Mouse (Mus musculus) hindbrain, embryonic 11.5 days (tissue): Measurements from ENCODE around the gene Ocln. TPM values are rescaled to one million over a fixed set of nuclear protein-coding genes. Genes with fewer than 3 reads are reported as not detected.

Source experiments
- ATAC-seq: fragments of 200-750 bp; cut with Nextera tagmentation; 2 replicates; pipeline ENCODE4 v1.8.0; 2017; ENCODE audit warnings: mild to moderate bottlenecking, moderate TSS enrichment, moderate library complexity; ENCODE audit not compliant: low FRiP score
- DNase-seq: peaks from one replicate; pipeline ENCODE4 v3.0.0-alpha.2; 2015; ENCODE audit warnings: low spot score
- H3K27ac ChIP-seq: fragments of 300-500 bp; sonication (generic); 2 replicates; pipeline ENCODE4 v1.5.1; 2014; ENCODE audit warnings: mild to moderate bottlenecking, low read depth, low read length
- H3K27me3 ChIP-seq: fragments of 300-500 bp; sonication (generic); 2 replicates; pipeline ENCODE4 v1.6.1; 2014; ENCODE audit warnings: mild to moderate bottlenecking, low read length, moderate library complexity, mixed read lengths; ENCODE audit not compliant: control insufficient read depth, insufficient read depth
- H3K36me3 ChIP-seq: fragments of 300-500 bp; sonication (generic); 2 replicates; pipeline ENCODE4 v1.6.1; 2014; ENCODE audit warnings: mild to moderate bottlenecking, low read length, moderate library complexity, mixed read lengths; ENCODE audit not compliant: control insufficient read depth, insufficient read depth
- H3K4me1 ChIP-seq: fragments of 300-500 bp; sonication (generic); replicated peaks from 2 replicates; pipeline ENCODE4 v1.6.1; 2014; ENCODE audit warnings: low read length, mixed read lengths; ENCODE audit not compliant: control insufficient read depth, insufficient read depth
- H3K4me2 ChIP-seq: fragments of 300-500 bp; sonication (generic); replicated peaks from 2 replicates; pipeline ENCODE4 v1.6.1; 2014; ENCODE audit warnings: mild to moderate bottlenecking, low read depth, low read length
- H3K4me3 ChIP-seq: fragments of 300-500 bp; sonication (generic); 2 replicates; pipeline ENCODE4 v1.5.1; 2014; ENCODE audit warnings: low read depth, low read length
- H3K9ac ChIP-seq: fragments of 300-500 bp; sonication (generic); 2 replicates; pipeline ENCODE4 v1.6.1; 2014; ENCODE audit warnings: low read depth, low read length
- H3K9me3 ChIP-seq: fragments of 300-500 bp; sonication (generic); 2 replicates; pipeline ENCODE4 v1.6.1; 2016; ENCODE audit warnings: low read length; ENCODE audit not compliant: control insufficient read depth
- WGBS: fragments of 180-500 bp; shearing (Covaris S2); extraction: QIAGEN DNeasy Blood & Tissue Kit; methylation state at CpG from one replicate; pipeline ENCODE4 v1.1.7; 2014; 5-methylcytosine and 5-hydroxymethylcytosine counted together
- polyA plus RNA-seq: library from polyadenylated mRNA; unstranded; fragments of >200 nt; fragmentation: Nextera tagmentation; extraction: Ambion mirVana; gene quantifications from 2 replicates; pipeline ENCODE4 v1.2.1, GENCODE M21; 2014

Ocln gene
- polyA plus RNA-seq, 1 experiment from 2014 or later: 5.8 TPM

GRCm38 (mm10) chr13:100553042-100553437, 522 bp upstream of the Ocln start:
- H3K27me3 ChIP-seq: peaks cover 34% of the 10 kb centered on the region
- no peaks in the 10 kb centered on the region for H3K9me3 ChIP-seq
- H3K27ac ChIP-seq: no peak overlapping the region
- no peak overlapping the region for H3K9ac ChIP-seq
- H3K4me3 ChIP-seq: peak overlapping the region; percentile 55
- H3K4me2 ChIP-seq: peak overlapping the region; percentile 99
- peaks cover 8% of the 10 kb centered on the region; the same call in 1 of the 2 replicates for H3K4me1 ChIP-seq
- peak; percentile 35 for DNase-seq
- no peak for ATAC-seq
- no peaks in the 10 kb centered on the region for H3K36me3 ChIP-seq
- WGBS: 6% methylated on average over 12 of the region's 12 CpGs

- Histone ChIP-seq H3K27me3 (peaks cover 34% of the 10 kb centered on the region), H3K36me3 (no peaks in the 10 kb centered on the region), H3K4me1 (peaks cover 8% of the 10 kb centered on the region; the same call in 1 of the 2 replicates), H3K4me2 (peak overlapping the region; percentile 99), H3K9me3 (no peaks in the 10 kb centered on the region), H3K4me3 (peak overlapping the region; percentile 55), H3K27ac (no peak overlapping the region), H3K9ac (no peak overlapping the region; the same call in 1 of the 2 replicates)
- DNase-seq (peak; percentile 48), ATAC-seq (peak; percentile 19; the same call in 1 of the 2 replicates)
- under 1% methylated on average over 35 of the region's 35 CpGs for WGBS
Observed at GRCm38 (mm10) chr13:100552009-100552368, 529 bp downstream of the Ocln start.

GRCm38 (mm10) chr13:100551371-100552008, 1.0 kb downstream of the Ocln start:
- peaks cover 34% of the 10 kb centered on the region for H3K27me3 ChIP-seq
- H3K9ac ChIP-seq: no peak overlapping the region; the same call in 1 of the 2 replicates
- 0 out of 2 replicates have a peak, but pooled peaks have one; percentile 56 for ATAC-seq
- peak overlapping the region; percentile 55 for H3K4me3 ChIP-seq
- DNase-seq: no peak
- peaks cover 8% of the 10 kb centered on the region; the same call in 1 of the 2 replicates for H3K4me1 ChIP-seq
- H3K27ac ChIP-seq: no peak overlapping the region
- under 1% methylated on average over 39 of the region's 41 CpGs for WGBS
- no peaks in the 10 kb centered on the region for H3K36me3 ChIP-seq
- H3K9me3 ChIP-seq: no peaks in the 10 kb centered on the region
- H3K4me2 ChIP-seq: peak overlapping the region; percentile 99

GRCm38 (mm10) chr13:100547269-100547668, 5.2 kb downstream of the Ocln start:
- ATAC-seq: no peak

GRCm38 (mm10) chr13:100545510-100545909, 7.0 kb downstream of the Ocln start:
- H3K9me3 ChIP-seq: no peaks in the 10 kb centered on the region
- H3K4me1 ChIP-seq: no peaks in the 10 kb centered on the region
- ATAC-seq (no peak), DNase-seq (no peak)
- WGBS: 86% methylated on average over 3 of the region's 3 CpGs
- no peak overlapping the region for H3K4me2 ChIP-seq
- no peak overlapping the region for H3K9ac ChIP-seq
- H3K36me3 ChIP-seq: no peaks in the 10 kb centered on the region
- H3K27me3 ChIP-seq: peaks cover 6% of the 10 kb centered on the region
- no peak overlapping the region for H3K27ac ChIP-seq
- no peak overlapping the region for H3K4me3 ChIP-seq

More at GRCm38 (mm10) chr13:100547269-100547668, 5.2 kb downstream of the Ocln start:
- Histone ChIP-seq H3K27me3 (peaks cover 23% of the 10 kb centered on the region), H3K4me3 (no peak overlapping the region), H3K4me2 (no peak overlapping the region), H3K9me3 (no peaks in the 10 kb centered on the region), H3K36me3 (no peaks in the 10 kb centered on the region), H3K9ac (no peak overlapping the region), H3K27ac (no peak overlapping the region), H3K4me1 (peaks cover 7% of the 10 kb centered on the region; the same call in 1 of the 2 replicates)
- 86% methylated on average over 5 of the region's 5 CpGs for WGBS
- no peak for DNase-seq

GRCm38 (mm10) chr13:100544220-100544662, 8.3 kb downstream of the Ocln start:
- WGBS: 79% methylated on average over 4 of the region's 4 CpGs
- no peak overlapping the region for H3K4me2 ChIP-seq
- no peak overlapping the region for H3K27ac ChIP-seq
- ATAC-seq: no peak
- no peaks in the 10 kb centered on the region for H3K27me3 ChIP-seq
- no peak overlapping the region for H3K9ac ChIP-seq
- no peak for DNase-seq
- H3K4me1 ChIP-seq: no peaks in the 10 kb centered on the region
- no peaks in the 10 kb centered on the region for H3K36me3 ChIP-seq
- no peak overlapping the region for H3K4me3 ChIP-seq
- no peaks in the 10 kb centered on the region for H3K9me3 ChIP-seq

- no peak overlapping the region for H3K27ac ChIP-seq
- 79% methylated on average over 10 of the region's 10 CpGs for whole genome bisulfite sequencing
- no peaks in the 10 kb centered on the region for H3K27me3 ChIP-seq
- H3K4me2 ChIP-seq: no peak overlapping the region
- H3K36me3 ChIP-seq: no peaks in the 10 kb centered on the region
- no peaks in the 10 kb centered on the region for H3K4me1 ChIP-seq
- H3K4me3 ChIP-seq: no peak overlapping the region
- no peak for DNase-seq
- no peak for ATAC-seq
- H3K9me3 ChIP-seq: no peaks in the 10 kb centered on the region
- H3K9ac ChIP-seq: no peak overlapping the region
Observed at GRCm38 (mm10) chr13:100543011-100543767, 9.3 kb downstream of the Ocln start.

GRCm38 (mm10) chr13:100536149-100536548, 16.4 kb downstream of the Ocln start:
- 84% methylated on average over 3 of the region's 3 CpGs for WGBS
- DNase-seq (no peak), ATAC-seq (no peak)
- H3K27me3 ChIP-seq: no peaks in the 10 kb centered on the region
- H3K36me3 ChIP-seq: no peaks in the 10 kb centered on the region
- no peaks in the 10 kb centered on the region for H3K4me1 ChIP-seq
- H3K9me3 ChIP-seq: no peaks in the 10 kb centered on the region
- no peak overlapping the region for H3K4me3 ChIP-seq
- H3K9ac ChIP-seq: no peak overlapping the region
- H3K27ac ChIP-seq: no peak overlapping the region
- H3K4me2 ChIP-seq: no peak overlapping the region
